ENCODE assay signal across 13 mouse cellular contexts in genomic region chr8:25342501-25342900, GRCm38 (mm10).
DNase-seq lines count a peak whose midpoint lies in the region; ATAC-seq and TF ChIP-seq lines count a peak whose summit lies in the region.
"Had no signal": no experiment of that assay in that cellular context is flagged by ENCODE, and none has a peak within 500 bp of the region (broad histone marks: within the 10 kb centered on the region; RNA-seq: fewer than 3 reads in every experiment).

No protein-coding gene starts in this region.

- TF ChIP-seq EP300 in stomach, postnatal 0 days (optimal IDR thresholded peaks at IDR 0.05): no peak

- no peak overlapping the region for H3K4me3 ChIP-seq in heart, embryonic 11.5 days (ENCODE audit: low read depth, low read length)
- H3K4me3 ChIP-seq in lung, embryonic 16.5 days (ENCODE audit: low read length): no peak overlapping the region
- H3K4me3 ChIP-seq in embryonic facial prominence, embryonic 15.5 days (replicated peaks): no peak overlapping the region
- H3K4me3 ChIP-seq in stomach, postnatal 0 days (ENCODE audit: low read depth, low read length): no peak overlapping the region
- H3K4me3 ChIP-seq: layer of hippocampus, adult 2 months; midbrain, embryonic 12.5 days; neural tube, embryonic 13.5 days had no signal

- 79% methylated on average over 5 of the region's 5 CpGs for WGBS in heart, embryonic 11.5 days (ENCODE audit: insufficient replicate concordance)
- WGBS in lung, embryonic 16.5 days: 82% methylated on average over 5 of the region's 5 CpGs
- WGBS in embryonic facial prominence, embryonic 15.5 days: 54% methylated on average over 5 of the region's 5 CpGs
- WGBS in stomach, postnatal 0 days: 67% methylated on average over 5 of the region's 5 CpGs

- no peak overlapping the region for H3K9ac ChIP-seq in heart, embryonic 11.5 days (ENCODE audit: low read depth, low read length)
- no peak overlapping the region for H3K9ac ChIP-seq in lung, embryonic 16.5 days (ENCODE audit: low read length)
- H3K9ac ChIP-seq in embryonic facial prominence, embryonic 15.5 days: no peak overlapping the region
- H3K9ac ChIP-seq in stomach, postnatal 0 days (ENCODE audit: low read length): no peak overlapping the region
- H3K9ac ChIP-seq: midbrain, embryonic 12.5 days; neural tube, embryonic 13.5 days had no signal

- no peak for DNase-seq in heart, postnatal 36 days
- DNase-seq in lung, postnatal 10 days: no peak
- DNase-seq in stomach, postnatal 0 days (ENCODE audit: low spot score): no peak
- DNase-seq in urinary bladder, postnatal 14 days (ENCODE audit: low spot score): no peak
- DNase-seq: adrenal gland, adult 2 months; retina, postnatal 1 day had no signal

- H3K9me3 ChIP-seq in heart, embryonic 11.5 days (replicated peaks; ENCODE audit: control insufficient read depth, low read length): no peaks in the 10 kb centered on the region
- H3K9me3 ChIP-seq in lung, embryonic 16.5 days (ENCODE audit: control insufficient read depth, low read length): no peaks in the 10 kb centered on the region
- no peaks in the 10 kb centered on the region for H3K9me3 ChIP-seq in embryonic facial prominence, embryonic 15.5 days (replicated peaks)
- no peaks in the 10 kb centered on the region for H3K9me3 ChIP-seq in stomach, postnatal 0 days (ENCODE audit: control insufficient read depth, low read length)
- H3K9me3 ChIP-seq: neural tube, embryonic 13.5 days had no signal

- H3K36me3 ChIP-seq in heart, embryonic 11.5 days (ENCODE audit: control insufficient read depth, insufficient read depth, low read length): no peaks in the 10 kb centered on the region
- no peaks in the 10 kb centered on the region for H3K36me3 ChIP-seq in lung, embryonic 16.5 days (ENCODE audit: control insufficient read depth, insufficient read depth, low read length)
- H3K36me3 ChIP-seq in embryonic facial prominence, embryonic 15.5 days: no peaks in the 10 kb centered on the region
- H3K36me3 ChIP-seq in stomach, postnatal 0 days (ENCODE audit: control insufficient read depth, insufficient read depth, low read length): no peaks in the 10 kb centered on the region
- H3K36me3 ChIP-seq: midbrain, embryonic 12.5 days; neural tube, embryonic 13.5 days had no signal

- H3K27ac ChIP-seq in heart, embryonic 11.5 days (ENCODE audit: low read depth, low read length): 0 out of 2 replicates have a peak overlapping the region, but pooled peaks have one; percentile 10
- peak overlapping the region; percentile 23; the same call in 1 of the 2 replicates for H3K27ac ChIP-seq in lung, embryonic 16.5 days (ENCODE audit: low read length)
- peak overlapping the region; percentile 94 for H3K27ac ChIP-seq in embryonic facial prominence, embryonic 15.5 days (replicated peaks)
- H3K27ac ChIP-seq in stomach, postnatal 0 days (replicated peaks): no peak overlapping the region
- H3K27ac ChIP-seq: layer of hippocampus, adult 2 months; midbrain, embryonic 12.5 days; neural tube, embryonic 13.5 days had no signal

- intact Hi-C loops in heart, postnatal 36 days (cut with DNase I): no loop called here

- TF ChIP-seq CTCF in stomach, postnatal 0 days (IDR thresholded peaks at IDR 0.05; ENCODE audit: low read depth): no peak

- ATAC-seq in heart, embryonic 11.5 days (replicated peaks; ENCODE audit: insufficient number of reproducible peaks, low FRiP score, low TSS enrichment): no peak
- peak; percentile 21; the same call in 1 of the 2 replicates for ATAC-seq in lung, embryonic 16.5 days (ENCODE audit: low read depth)
- ATAC-seq in embryonic facial prominence, embryonic 15.5 days (ENCODE audit: insufficient number of reproducible peaks, low FRiP score, low TSS enrichment, low read depth): 0 out of 2 replicates have a peak, but pooled peaks have one; percentile 0
- 0 out of 2 replicates have a peak, but pooled peaks have one; percentile 34 for ATAC-seq in stomach, postnatal 0 days (ENCODE audit: low FRiP score, low TSS enrichment)
- ATAC-seq: Patski had no signal

- no peak overlapping the region for H3K4me2 ChIP-seq in heart, embryonic 11.5 days
- no peak overlapping the region for H3K4me2 ChIP-seq in lung, embryonic 16.5 days (ENCODE audit: low read depth, low read length)
- H3K4me2 ChIP-seq in embryonic facial prominence, embryonic 15.5 days (replicated peaks): peak overlapping the region; percentile 43; the same call in 1 of the 2 replicates
- H3K4me2 ChIP-seq in stomach, postnatal 0 days (replicated peaks; ENCODE audit: low read depth): no peak overlapping the region
- H3K4me2 ChIP-seq: midbrain, embryonic 12.5 days; neural tube, embryonic 13.5 days had no signal

- H3K27me3 ChIP-seq in heart, embryonic 11.5 days (ENCODE audit: control insufficient read depth, insufficient read depth, low read length): no peaks in the 10 kb centered on the region
- no peaks in the 10 kb centered on the region for H3K27me3 ChIP-seq in lung, embryonic 16.5 days (ENCODE audit: control insufficient read depth, insufficient read depth, low read depth, low read length)
- H3K27me3 ChIP-seq in embryonic facial prominence, embryonic 15.5 days: no peaks in the 10 kb centered on the region
- no peaks in the 10 kb centered on the region for H3K27me3 ChIP-seq in stomach, postnatal 0 days (ENCODE audit: control insufficient read depth, insufficient read depth, low read length)
- H3K27me3 ChIP-seq: midbrain, embryonic 12.5 days; neural tube, embryonic 13.5 days; Patski had no signal

- no peaks in the 10 kb centered on the region for H3K4me1 ChIP-seq in heart, embryonic 11.5 days (ENCODE audit: control insufficient read depth, insufficient read depth, low read length)
- H3K4me1 ChIP-seq in lung, embryonic 16.5 days (replicated peaks; ENCODE audit: control insufficient read depth, insufficient read depth, low read length): peaks cover 8% of the 10 kb centered on the region
- peaks cover 32% of the 10 kb centered on the region for H3K4me1 ChIP-seq in embryonic facial prominence, embryonic 15.5 days
- H3K4me1 ChIP-seq in stomach, postnatal 0 days (replicated peaks; ENCODE audit: control insufficient read depth, insufficient read depth): no peaks in the 10 kb centered on the region
- H3K4me1 ChIP-seq: midbrain, embryonic 12.5 days; neural tube, embryonic 13.5 days had no signal
